Mouse (Mus musculus): ENCODE measurements around the gene Plxnb3. TPM values are rescaled to one million over a fixed set of nuclear protein-coding genes. Genes with fewer than 3 reads are reported as not detected.
"Not testable (repeated sequence)": the region's sequence is repeated elsewhere in the genome, so short reads cannot be mapped to it uniquely, and the experiment has no call there.

Gene Plxnb3
- 1 to 10 TPM in 1 of 2 experiments, under 1 TPM in 1; 0.99 to 1.2 TPM for total RNA-seq (2021)
- long read RNA-seq, experiment 1, result 0 reads
- long read RNA-seq, experiment 2, partial matches to known transcripts, result 0 of 2 reads
- long read RNA-seq, experiment 2, other reads (novel, unspliced or antisense), result 2 of 2 reads

DNA sequence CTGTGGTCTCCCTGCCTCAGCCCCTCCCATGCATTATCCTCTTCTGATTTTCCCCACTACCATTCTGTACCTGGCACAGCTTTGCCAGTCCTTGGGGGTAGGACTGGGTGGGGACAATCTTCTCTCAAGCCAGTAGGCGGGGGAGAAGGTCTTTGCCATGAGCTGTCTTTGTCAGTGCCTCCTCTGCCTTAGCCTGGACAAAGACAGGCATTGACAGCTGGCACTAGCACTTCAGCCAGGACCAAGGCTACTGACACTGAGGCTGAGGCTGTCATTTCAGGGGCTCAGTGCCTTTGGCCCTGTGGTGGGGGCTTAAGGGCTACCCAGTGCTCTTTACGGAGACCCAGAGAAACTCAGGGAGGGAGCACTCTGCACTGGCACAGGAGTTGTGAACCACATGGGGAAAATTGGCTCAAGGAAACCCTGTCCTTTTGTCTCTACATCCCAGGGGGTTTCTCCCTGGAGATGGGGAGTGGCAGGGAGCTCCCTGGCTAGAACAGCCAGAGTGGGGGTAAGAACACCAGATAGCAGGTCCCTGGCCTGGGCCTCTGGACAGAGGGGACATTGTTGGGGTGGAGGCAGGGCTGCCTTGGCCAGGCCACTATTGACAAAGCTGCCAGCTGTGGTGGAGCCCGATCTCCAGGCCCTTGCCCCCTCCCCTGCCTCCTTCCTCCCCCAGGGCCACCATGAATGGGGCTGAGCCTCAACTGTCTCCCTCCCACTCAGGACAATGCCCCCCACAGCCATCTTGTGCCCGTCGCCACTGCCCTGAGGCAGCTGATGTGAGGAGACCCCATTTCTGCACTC, at the start of gene Plxnb3:
TSS of gene Plxnb3 (plus strand) at position 757 of the 807 bp plus-strand sequence.
- no peak for DNase-seq

DNA sequence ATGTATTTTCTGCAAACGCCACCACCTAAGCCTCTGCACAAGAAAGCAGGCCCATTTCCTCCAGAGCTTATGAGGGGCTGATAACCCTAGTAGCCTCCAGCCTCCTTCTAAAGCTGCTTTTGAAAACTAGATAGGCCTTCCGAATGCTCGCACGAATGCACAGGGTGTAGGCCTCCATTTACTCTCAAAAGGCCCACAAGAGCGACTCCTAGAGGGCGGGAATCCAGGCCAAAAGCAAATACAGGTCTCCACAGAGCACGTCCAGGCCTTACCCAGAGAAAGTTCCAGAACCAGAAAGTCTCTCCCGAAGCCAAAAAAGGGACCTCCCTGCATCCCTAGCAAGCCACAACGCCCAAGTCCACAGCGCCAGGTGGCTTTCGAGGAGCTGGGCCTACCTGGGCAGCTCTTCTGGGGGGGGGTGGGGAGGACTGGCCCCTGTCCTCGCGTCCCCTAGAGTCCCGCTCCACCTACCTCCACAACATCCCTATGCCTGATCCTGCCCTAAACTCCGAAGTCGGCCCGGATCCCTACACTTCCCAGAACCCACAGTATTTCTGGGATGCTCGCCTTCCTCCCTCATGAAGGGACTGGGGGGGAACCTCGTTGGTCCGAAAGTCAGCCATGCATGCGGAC, 41.3 kb upstream of the Plxnb3 start:
- peak; percentile 57 for DNase-seq

DNA sequence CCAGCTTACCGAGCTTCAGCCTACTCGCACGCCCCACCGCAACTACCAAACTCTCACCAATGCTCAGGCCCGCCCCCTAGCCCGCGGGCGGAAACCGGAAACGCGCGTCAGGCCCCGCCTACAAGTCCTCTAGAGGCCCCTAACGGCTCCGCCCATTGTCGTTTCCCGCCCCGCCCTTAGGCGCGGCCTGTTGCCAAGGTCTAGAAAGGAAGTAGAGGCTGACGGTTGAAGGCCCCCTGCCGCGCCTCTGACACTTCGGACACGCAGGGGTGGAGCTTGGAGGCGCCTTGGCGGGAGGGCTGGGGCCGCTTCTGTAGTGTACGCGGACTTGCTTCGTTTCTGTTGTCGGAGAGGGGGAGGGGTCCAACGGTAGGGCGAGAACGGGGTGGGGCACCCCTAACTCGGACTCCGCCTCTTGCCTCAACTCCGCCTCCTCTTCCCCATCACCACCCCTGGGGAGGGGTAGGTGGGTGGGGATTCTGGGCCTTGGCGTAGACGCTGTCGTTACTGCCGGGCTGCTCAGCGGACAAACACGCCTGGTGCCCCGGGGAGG, 40.7 kb upstream of the Plxnb3 start, which contains the start of the genes Bcap31 and Abcd1:
TSS of gene Bcap31 (minus strand) at position 67 of the 553 bp plus-strand sequence.
TSS of gene Abcd1 (plus strand) at position 489 of the 553 bp plus-strand sequence.
- peak; percentile 94 for DNase-seq

DNA sequence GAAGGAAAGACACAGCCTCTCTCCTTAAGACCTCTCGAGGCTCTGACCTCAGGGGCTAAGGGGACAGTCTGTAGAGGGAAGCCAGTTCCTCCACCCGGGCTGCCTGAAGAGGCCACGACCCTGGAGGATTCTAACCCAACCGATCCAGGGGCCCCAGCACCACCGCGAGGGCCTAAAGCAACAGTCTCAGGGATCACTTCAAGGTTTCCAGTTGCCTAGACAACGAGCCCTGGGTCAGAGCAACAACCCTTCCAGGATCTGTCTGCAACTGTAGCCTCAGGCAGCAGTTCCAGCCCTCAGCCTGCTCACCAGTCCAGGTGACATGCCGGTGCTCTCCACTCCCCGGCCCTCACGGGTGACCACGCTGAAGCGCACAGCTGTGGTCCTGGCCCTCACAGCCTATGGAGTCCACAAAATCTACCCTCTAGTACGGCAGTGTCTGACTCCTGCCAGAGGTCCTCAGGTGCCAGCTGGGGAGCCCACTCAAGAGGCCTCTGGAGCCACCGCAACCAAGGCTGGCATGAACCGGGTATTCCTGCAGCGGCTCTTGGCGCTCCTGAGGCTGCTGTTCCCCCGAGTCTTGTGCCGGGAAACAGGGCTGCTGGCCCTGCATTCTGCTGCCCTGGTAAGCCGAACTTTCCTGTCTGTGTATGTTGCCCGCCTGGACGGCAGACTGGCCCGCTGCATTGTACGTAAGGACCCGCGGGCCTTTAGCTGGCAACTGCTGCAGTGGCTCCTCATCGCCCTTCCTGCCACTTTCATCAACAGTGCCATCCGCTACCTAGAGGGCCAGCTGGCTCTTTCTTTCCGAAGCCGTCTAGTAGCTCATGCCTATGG, 40.0 kb upstream of the Plxnb3 start:
- peak; percentile 26 for DNase-seq

DNA sequence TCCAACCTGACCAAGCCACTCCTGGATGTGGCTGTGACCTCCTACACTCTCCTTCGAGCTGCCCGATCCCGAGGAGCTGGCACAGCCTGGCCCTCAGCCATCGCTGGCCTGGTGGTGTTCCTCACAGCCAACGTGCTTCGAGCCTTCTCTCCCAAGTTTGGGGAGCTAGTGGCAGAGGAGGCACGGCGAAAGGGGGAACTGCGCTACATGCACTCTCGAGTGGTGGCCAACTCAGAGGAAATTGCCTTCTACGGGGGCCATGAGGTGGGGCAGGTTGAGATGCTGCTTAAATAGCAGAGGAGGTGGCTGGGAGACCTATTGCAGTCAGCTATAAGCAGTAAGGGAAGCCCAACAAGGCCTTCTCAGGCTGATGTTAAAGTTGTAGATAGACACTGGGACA, 39.2 kb upstream of the Plxnb3 start:
- DNase-seq, result peak; percentile 19

DNA sequence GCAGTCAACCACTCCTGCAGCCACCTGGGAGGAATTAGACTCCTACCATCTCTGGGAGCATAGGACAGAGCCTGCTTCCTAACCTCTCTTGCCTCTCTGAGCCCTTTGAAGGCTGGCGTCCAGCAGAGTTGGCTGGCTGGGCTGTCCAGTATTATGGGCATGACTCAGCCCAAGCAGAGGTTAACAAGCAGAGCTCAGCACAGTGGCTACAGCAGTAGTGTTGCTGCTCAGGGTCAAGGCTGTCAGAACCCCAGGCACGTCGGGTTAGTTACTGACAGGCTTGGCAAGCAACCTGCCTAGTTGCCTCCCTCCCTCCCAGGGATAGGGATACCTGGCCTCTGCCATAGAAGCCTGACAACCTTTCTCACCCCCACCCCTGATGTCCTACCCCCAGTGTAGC, 38.6 kb upstream of the Plxnb3 start:
- DNase-seq, result peak; percentile 56

DNA sequence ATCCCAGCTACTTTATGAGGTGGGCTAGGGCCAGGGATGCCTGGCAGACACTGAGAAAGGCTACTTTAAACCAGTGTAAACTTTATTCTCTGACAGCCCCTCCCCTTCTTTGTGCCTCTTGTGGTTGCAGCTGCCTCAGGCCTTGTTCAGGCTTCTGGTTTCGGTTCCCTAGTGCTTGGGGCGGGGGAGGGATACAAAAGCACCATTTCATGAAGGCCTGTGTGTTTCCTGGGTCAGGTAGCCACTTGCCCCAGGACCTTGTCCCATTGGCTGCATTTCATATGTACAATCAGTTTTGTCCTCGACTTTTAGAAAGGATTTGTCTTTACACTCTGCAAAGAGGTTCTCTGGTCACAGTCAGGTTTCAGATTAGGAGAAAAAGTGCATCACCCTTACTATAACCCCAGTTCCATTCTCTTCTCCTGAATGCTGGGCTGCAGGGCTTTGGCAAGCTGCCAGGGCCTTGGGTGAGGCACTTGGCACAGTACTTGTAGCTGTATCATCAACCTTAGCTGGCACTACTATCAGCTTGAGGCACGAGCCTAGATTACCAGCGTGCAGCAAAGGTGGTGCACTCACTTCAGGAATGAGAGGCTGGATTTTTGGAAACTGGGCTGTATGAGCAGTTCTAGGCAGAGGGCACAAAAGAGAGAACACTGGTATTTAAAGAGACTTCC, 38.1 kb upstream of the Plxnb3 start:
- peak; percentile 76 for DNase-seq

DNA sequence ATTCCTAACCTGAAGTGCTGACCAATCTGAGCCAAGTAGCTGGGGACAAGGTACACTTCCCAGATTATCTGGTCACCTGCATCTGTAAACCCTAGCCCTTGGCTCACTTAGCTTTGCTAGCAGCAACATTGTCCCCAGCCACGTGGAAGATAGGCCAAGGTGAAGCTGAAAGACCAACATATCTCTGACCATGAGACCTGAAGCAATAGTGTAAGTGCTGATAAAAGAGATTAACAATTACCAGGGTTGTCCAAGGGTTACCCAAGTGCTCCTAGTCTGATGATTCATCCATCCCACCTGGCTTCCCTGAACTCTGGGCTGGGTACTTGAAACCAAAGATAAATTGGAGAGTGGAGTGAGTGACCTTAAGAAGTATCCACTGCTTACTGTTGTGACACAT, 26.0 kb upstream of the Plxnb3 start:
- no peak for DNase-seq

DNA sequence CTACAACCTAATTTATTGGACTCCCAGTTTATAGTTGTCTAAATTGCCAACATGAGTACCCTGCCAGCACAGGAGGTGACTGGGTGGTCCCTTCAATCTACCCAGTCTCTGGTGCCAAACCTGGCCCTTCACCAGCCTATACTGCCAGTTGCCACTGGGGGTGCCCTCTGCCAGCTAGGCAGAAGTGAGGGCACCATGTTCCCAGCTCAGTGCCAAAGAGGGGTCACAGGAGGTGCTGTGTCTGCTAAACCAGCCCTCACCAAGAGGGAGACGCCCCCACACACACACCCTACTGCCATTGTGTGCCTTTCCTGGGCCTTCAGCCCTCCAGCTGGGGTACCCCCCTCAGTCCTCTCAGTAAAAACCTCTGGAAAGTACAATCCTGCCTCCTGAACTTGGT, 18.7 kb upstream of the Plxnb3 start:
- peak; percentile 8 for DNase-seq

DNA sequence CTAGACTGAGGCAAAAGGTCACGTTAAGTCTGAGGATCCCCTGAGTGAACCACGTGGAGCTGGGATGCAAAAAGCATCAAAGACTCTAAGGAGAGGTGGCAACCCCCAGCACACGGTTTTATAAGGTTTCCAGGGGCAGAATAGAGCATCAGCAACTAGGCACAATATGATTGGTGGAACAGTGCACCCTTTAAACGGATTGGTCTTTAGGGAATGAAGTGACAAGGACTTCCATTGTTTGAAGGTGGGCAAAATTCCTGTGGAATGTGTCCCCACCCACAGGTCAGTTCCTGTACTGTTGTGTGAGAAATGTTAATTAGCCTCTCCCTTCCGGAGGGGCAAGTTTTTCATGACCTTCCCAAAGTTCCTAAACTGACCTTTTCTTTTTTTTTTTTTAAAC, 17.7 kb upstream of the Plxnb3 start:
- no peak for DNase-seq

DNA sequence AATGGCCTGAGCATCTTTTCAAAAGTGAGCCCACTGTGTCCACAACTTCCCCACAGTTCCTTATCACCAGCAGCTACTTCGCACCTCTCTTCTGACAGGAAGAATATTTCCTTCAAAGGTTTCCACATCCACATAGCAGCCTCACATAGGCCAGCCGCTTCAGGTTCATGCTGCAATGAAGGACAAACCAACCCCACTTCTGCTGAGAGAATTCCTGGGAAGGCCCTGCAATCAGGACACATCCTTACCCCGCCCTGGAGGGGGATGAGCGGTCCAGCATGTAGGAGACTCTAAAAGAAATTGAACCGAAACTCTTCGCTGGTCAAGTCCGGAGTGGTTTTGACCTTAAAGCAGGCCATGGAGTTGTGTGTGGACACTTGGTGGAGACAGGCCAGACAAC, 17.0 kb upstream of the Plxnb3 start:
- not testable (repeated sequence) for DNase-seq

DNA sequence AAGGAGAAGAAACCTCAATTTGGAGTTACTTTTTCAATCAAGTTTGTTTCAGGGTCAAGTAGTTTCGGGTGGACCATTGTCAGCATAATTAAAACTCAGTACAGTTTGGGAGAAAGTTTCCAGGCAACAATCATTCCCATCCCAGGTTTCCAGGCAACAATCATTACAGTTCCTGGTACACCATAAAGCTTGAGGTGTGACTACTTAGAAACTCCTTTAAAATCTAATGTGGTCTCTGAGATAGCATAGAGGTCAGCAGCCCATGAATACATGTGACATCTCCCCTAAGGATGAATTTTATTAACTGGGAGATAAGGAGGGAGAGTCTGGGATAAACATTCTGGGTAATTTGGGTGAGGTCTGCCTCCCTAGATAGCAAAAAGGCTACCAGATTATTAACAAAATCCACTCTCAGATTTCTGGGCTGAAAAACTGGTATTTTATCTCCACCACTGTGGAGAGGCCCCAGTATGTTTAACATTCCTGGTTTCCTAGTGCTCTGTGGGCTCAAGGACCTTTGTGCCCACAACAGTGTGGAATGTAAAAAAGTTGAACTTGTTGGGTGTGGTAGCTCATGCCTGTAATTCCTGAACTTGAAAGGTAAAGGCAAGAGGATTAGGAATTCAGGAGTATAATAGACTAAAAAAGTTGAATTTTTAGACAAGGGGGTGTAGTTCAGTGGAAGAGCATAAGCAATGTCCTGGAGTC, 12.0 kb upstream of the Plxnb3 start:
- DNase-seq, result no peak

DNA sequence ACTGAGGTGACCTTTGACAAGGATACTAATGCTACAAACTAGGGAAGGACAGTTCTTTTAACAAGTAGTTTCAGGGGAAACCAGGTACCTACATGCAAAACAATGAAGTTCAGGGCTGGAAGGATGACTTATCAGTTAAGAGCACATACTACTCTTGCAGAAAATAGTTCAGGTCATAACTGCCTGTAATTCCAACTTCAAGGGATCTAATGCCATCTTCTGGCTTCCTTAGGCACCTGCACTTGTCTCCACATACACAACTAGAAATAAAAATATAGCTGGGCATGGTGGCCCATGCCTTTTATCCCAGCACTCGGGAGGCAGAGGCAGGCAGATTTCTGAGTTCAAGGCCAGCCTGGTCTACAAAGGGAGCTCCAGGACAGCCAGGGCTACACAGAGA, 7.9 kb upstream of the Plxnb3 start:
- no peak for DNase-seq

DNA sequence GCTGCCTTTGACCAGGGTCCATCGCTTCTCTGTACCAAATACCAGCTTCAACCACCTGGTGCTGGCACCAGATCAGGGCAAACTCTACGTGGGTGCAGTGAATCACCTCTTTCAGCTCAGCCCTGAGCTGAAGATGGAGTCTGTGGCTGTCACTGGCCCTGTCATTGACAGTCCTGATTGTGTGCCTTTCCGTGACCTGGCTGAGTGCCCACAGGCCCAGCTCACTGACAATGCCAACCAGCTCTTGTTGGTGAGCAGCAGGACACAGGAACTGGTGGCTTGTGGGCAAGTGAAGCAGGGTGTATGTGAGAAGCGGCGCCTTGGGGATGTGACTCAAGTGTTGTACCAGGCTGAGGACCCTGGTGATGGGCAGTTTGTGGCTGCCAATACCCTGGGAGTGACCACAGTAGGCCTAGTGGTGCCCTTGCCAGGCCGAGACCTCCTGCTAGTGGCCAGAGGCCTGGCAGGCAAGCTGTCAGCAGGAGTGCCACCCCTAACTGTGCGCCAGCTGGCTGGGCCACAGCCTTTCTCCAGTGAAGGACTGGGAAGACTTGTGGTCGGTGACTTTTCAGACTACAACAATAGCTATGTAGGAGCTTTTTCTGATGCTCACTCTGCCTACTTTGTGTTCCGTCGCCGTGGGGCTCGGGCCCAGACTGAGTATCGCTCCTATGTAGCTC, 1.9 kb downstream of the Plxnb3 start:
- DNase-seq, result no peak

DNA sequence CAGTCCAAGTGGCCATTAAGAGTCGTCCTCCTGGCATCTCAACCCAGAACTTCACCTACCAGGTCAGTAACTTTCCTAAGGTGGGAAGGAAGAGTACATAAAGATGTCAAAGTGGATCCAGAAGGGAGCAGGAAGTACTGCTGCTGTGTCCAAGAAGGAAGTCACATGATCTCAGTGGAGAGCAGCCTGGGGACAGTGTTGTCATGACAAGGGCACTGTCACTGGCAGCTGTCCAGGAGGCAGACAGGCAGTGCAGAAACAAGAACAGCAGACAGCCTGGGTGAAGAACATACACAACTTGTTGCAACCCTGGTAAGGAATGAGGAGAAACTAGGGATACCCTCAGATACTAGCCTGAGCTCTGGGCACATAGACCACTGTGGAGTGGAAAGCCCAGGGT, 8.4 kb downstream of the Plxnb3 start:
- DNase-seq, result peak; percentile 75

DNA sequence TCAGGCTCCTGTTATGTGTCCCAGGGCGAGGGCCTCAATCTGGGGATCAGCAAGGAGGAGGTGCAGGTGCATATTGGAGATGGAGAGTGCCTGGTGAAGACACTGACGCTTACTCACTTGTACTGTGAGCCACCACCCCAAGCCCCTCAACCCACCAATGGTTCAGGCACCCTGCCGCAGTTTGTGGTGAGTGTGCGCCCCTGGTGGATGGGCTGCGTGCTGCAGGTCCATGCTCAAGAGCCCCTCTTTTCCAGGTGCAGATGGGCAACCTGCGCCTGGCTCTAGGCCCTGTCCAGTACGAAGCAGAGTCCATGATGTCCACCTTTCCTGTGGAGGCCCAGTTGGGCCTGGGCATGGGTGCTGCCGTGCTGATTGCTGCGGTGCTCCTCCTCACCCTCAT, 10.4 kb downstream of the Plxnb3 start:
- no peak for DNase-seq

DNA sequence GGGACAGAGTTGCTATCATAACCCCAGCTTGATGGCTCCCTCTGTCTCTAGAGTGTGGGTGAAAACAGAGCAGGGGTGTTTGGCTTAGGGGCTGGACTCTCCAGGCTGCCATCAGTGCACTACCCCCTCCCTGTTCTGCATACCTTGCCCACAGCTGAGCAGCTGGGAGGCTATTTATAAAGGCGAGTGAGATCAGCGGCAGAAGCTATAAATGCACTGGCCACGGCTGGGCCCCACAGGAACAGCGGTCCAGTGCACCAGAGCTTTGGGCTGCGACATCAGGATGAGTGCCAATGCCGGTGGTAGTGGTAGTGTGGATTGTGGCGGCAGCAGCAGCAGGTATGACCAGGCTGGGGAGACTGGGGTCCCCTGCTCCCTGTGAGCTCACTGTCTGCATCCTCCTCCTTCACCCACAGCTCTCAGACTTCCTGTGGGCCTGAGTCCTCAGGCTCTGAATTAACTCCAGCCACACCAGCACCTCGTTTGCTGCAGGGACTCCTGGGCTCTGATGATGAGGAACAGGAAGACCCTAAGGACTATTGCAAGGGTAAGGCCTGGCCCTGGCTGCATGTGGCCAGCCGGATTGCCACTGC, 17.4 kb downstream of the Plxnb3 start, which contains the start of gene Srpk3:
TSS of gene Srpk3 (plus strand) at position 238 of the 593 bp plus-strand sequence.
- no peak for DNase-seq

DNA sequence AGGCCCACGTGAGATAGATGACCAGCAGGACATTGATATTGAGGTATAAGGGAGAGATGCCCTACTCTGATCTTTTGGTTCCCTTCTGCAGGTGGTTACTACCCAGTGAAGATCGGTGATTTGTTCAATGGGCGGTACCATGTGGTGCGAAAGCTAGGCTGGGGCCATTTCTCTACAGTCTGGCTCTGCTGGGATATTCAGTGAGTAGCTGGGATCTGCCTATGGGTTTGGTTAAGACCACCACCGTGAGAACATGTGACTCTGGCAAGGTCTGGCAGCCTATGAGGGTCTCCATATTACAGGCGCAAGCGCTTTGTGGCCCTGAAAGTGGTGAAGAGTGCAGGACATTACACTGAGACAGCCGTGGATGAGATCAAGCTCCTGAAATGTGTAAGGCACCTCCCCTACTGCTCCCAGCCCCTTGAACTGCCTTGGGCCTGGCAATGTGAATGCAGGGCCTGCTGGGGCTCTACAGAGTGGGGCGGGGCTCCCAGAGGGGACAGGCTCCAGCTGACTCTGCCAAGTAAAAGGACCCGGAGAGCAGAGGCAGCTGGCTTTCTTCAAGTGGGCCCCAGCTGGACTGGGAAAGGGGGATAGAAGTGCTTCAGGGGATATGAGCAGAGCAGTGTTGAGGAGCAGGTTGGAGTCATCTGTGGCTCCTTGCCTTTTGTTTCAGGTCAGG, 18.1 kb downstream of the Plxnb3 start:
- DNase-seq, result no peak

DNA sequence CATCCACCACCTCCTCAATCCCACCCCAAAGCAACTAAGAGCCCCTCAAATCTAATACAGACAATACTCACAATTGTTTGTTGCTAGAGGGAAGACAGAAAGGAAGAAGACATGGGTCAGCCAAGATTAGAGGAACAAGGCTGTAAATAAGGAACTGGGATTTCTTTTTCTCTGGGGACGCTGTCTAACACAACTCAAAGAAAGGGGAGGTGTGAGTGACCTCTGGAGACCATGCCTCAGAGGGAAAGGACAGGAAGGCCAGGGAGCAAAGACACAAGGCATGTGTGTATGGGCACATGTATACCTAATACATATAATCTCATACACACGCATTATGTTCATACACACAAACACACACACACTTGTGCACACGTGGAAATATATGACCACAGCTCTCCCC, 25.3 kb downstream of the Plxnb3 start:
- DNase-seq, result no peak
